In the genomic region with DNA sequence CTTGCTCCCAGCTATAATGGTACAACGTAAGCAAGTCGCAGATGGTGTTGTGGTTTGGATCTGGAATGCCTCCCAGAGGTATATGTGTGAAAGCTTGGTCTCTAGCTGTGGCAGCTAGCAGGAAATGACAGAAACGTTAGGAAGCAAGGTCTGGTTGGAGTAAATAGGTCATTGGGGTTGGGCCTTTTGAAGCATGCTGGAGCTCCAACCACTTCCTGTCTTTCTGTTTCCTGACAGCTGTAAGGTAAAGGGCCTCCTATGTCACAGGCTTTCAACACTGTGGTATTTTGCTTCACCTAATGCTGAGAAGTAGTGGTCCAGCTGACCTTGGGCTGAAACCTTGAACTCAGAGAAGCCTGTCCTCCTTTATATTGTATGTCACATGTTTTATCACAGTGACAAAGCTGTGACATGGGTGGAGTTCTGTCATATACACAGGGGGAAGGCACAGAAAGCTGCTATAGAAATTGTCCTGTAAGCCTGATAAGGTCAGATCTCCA, we compare ENCODE assay signal across 9 mouse cellular contexts.
DNase-seq lines count a peak whose midpoint lies in the region; ATAC-seq lines count a peak whose summit lies in the region.
"Had no signal": no experiment of that assay in that cellular context is flagged by ENCODE, and none has a peak within 500 bp of the region (broad histone marks: within the 10 kb centered on the region; RNA-seq: fewer than 3 reads in every experiment).

No protein-coding gene starts in this region.

- no peak overlapping the region for H3K4me2 ChIP-seq in heart, embryonic 14.5 days (ENCODE audit: low read length)
- H3K4me2 ChIP-seq in liver, embryonic 13.5 days: no peak overlapping the region
- H3K4me2 ChIP-seq in hindbrain, embryonic 14.5 days (replicated peaks): no peak overlapping the region
- H3K4me2 ChIP-seq: embryonic facial prominence, embryonic 15.5 days had no signal

- DNase-seq in heart, postnatal 36 days: no peak
- DNase-seq in CD8-positive naive resting alpha-beta T cell, adult 2 months (ENCODE audit: low read depth in 2 of 2, low spot score in 2 of 2): peak; percentile 81 to 82
- no peak for DNase-seq in liver, embryonic 13.5 days
- peak; percentile 78 for DNase-seq in splenic B cell, adult 2 months (ENCODE audit: low read depth, low spot score)
- no peak for DNase-seq in layer of hippocampus, adult 18-20 months (ENCODE audit: low spot score in 2 of 2)
- no peak for DNase-seq in layer of hippocampus, adult 11-12 months (ENCODE audit: low spot score)
- no peak for DNase-seq in hindbrain, embryonic 14.5 days (ENCODE audit: low spot score)

- H3K9me3 ChIP-seq in heart, embryonic 14.5 days (ENCODE audit: control insufficient read depth, low read length): no peaks in the 10 kb centered on the region
- no peaks in the 10 kb centered on the region for H3K9me3 ChIP-seq in liver, embryonic 13.5 days (replicated peaks)
- H3K9me3 ChIP-seq in hindbrain, embryonic 14.5 days (ENCODE audit: control insufficient read depth, low read length): no peaks in the 10 kb centered on the region
- H3K9me3 ChIP-seq: embryonic facial prominence, embryonic 15.5 days had no signal

- ATAC-seq in heart, embryonic 14.5 days (ENCODE audit: insufficient number of reproducible peaks, insufficient read depth, low FRiP score, low read depth): peak; percentile 39; the same call in 1 of the 2 replicates
- peak; percentile 71 for ATAC-seq in liver, embryonic 13.5 days (ENCODE audit: low read depth)
- ATAC-seq in hindbrain, embryonic 14.5 days (ENCODE audit: low FRiP score): no peak

- H3K36me3 ChIP-seq in heart, embryonic 14.5 days (ENCODE audit: control insufficient read depth, insufficient read depth, low read length): no peaks in the 10 kb centered on the region
- H3K36me3 ChIP-seq in liver, embryonic 13.5 days: no peaks in the 10 kb centered on the region
- H3K36me3 ChIP-seq in splenic B cell, adult 2 months (ENCODE audit: control insufficient read depth, insufficient read depth, low read length, poor library complexity, severe bottlenecking): no peaks in the 10 kb centered on the region
- H3K36me3 ChIP-seq in hindbrain, embryonic 14.5 days (replicated peaks; ENCODE audit: control insufficient read depth, insufficient read depth): no peaks in the 10 kb centered on the region
- H3K36me3 ChIP-seq: embryonic facial prominence, embryonic 15.5 days had no signal

- H3K27ac ChIP-seq in heart, embryonic 14.5 days (replicated peaks in 1 of 2; ENCODE audit: control insufficient read depth in 1 of 2, insufficient read depth in 1 of 2, low read depth in 2 of 2, low read length in 2 of 2): no peak overlapping the region
- H3K27ac ChIP-seq in liver, embryonic 13.5 days: no peak overlapping the region; the same call in 1 of the 2 replicates
- H3K27ac ChIP-seq in hindbrain, embryonic 14.5 days: no peak overlapping the region
- H3K27ac ChIP-seq: embryonic facial prominence, embryonic 15.5 days had no signal

- no peak overlapping the region for H3K9ac ChIP-seq in heart, embryonic 14.5 days (ENCODE audit: low read length)
- no peak overlapping the region for H3K9ac ChIP-seq in liver, embryonic 13.5 days
- no peak overlapping the region for H3K9ac ChIP-seq in hindbrain, embryonic 14.5 days
- H3K9ac ChIP-seq: embryonic facial prominence, embryonic 15.5 days had no signal

- intact Hi-C loops in heart, postnatal 36 days (cut with DNase I): no loop called here

- no peaks in the 10 kb centered on the region; a peak in 1 of 4 replicates for H3K4me1 ChIP-seq in heart, embryonic 14.5 days (ENCODE audit: control insufficient read depth in 2 of 2, insufficient read depth in 2 of 2, low read length in 2 of 2)
- H3K4me1 ChIP-seq in liver, embryonic 13.5 days (replicated peaks): peaks cover 22% of the 10 kb centered on the region
- H3K4me1 ChIP-seq in hindbrain, embryonic 14.5 days (replicated peaks; ENCODE audit: control insufficient read depth, insufficient read depth, low read length): no peaks in the 10 kb centered on the region
- H3K4me1 ChIP-seq: embryonic facial prominence, embryonic 15.5 days had no signal

- no peaks in the 10 kb centered on the region for H3K27me3 ChIP-seq in heart, embryonic 14.5 days (ENCODE audit: control insufficient read depth, insufficient read depth, low read length)
- H3K27me3 ChIP-seq in liver, embryonic 13.5 days: 0 out of 2 replicates have a peak, but pooled peaks cover 3% of the 10 kb centered on the region
- no peaks in the 10 kb centered on the region for H3K27me3 ChIP-seq in splenic B cell, adult 2 months (ENCODE audit: control insufficient read depth, insufficient read depth, low read length, poor library complexity, severe bottlenecking)
- no peaks in the 10 kb centered on the region for H3K27me3 ChIP-seq in hindbrain, embryonic 14.5 days (ENCODE audit: control insufficient read depth, insufficient read depth, low read length)
- H3K27me3 ChIP-seq: embryonic facial prominence, embryonic 15.5 days had no signal

- WGBS in heart, embryonic 14.5 days: 23% methylated on average over 3 of the region's 3 CpGs
- 4% methylated on average over 3 of the region's 3 CpGs for WGBS in liver, embryonic 13.5 days (ENCODE audit: insufficient replicate concordance)
- WGBS in hindbrain, embryonic 14.5 days: 66% methylated on average over 3 of the region's 3 CpGs

- H3K4me3 ChIP-seq in heart, embryonic 14.5 days (ENCODE audit: control insufficient read depth in 1 of 2, insufficient read depth in 1 of 2, low read depth in 1 of 2, low read length in 2 of 2): no peak overlapping the region
- no peak overlapping the region for H3K4me3 ChIP-seq in liver, embryonic 13.5 days (replicated peaks)
- H3K4me3 ChIP-seq in hindbrain, embryonic 14.5 days (replicated peaks; ENCODE audit: low read length): no peak overlapping the region
- H3K4me3 ChIP-seq: embryonic facial prominence, embryonic 15.5 days had no signal

Comparison
In these comparisons a context has a peak if more than half of its experiments do, and no peak if none do; other contexts are left out.
1. DNase-seq: peak in CD8-positive naive resting alpha-beta T cell, adult 2 months (2 of 2) and splenic B cell, adult 2 months (single experiment); none in heart, postnatal 36 days (0 of 2), liver, embryonic 13.5 days (single experiment), layer of hippocampus, adult 18-20 months (0 of 2), layer of hippocampus, adult 11-12 months (single experiment) and hindbrain, embryonic 14.5 days (single experiment).